Mouse (Mus musculus) ES-E14 (cell line): ENCODE results near the gene 1700013G24Rik.

ENCODE experiments used
- MAFK ChIP-seq: IDR thresholded peaks from 2 replicates; pipeline ENCODE4 v1.6.1; 2014; ENCODE audit warnings: mild to moderate bottlenecking, low read depth, low read length, inconsistent platforms; ENCODE audit not compliant: insufficient read depth
- ZC3H11A ChIP-seq: IDR thresholded peaks from 2 replicates; pipeline ENCODE4 v1.6.1; 2012; ENCODE audit warnings: low read depth, mild to moderate bottlenecking, inconsistent platforms, low read length, borderline replicate concordance
- ZNF384 ChIP-seq: IDR thresholded peaks from 2 replicates; pipeline ENCODE4 v1.6.1; 2012; ENCODE audit warnings: low read depth, low read length, inconsistent platforms

DNA sequence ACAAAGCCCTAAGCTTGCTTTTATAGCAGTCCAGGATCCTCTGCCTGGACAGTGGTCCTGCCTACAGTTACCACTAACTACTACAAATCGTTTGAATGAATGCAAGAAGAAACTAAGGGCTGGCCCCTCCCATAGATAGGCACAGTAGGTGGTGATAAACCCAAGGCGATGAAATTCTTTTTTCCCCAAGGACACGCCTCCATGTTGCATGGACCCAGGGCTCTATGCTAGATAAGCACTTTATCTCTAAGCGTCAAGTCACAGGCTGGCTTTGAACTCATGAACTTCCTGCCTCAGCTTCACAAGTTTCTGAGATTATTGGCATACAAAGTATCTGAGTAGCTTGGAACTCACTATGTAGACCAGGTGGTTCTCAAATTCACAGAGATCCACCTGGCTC, 4.2 kb downstream of the 1700013G24Rik start:
- no peak for TF ChIP-seq ZC3H11A
- no peak for TF ChIP-seq MAFK
- no peak for TF ChIP-seq ZNF384
